Mouse (Mus musculus) spleen, adult 2 months (tissue): ENCODE data around the gene Fau. TPM values are rescaled to one million over a fixed set of nuclear protein-coding genes. Genes with fewer than 3 reads are reported as not detected.

Experiments used
- DNase-seq, 2 experiments: peaks; one replicate each; pipeline versions ENCODE4 v3.0.0 to v3.0.0-alpha.2; 2012 to 2021; ENCODE audit warnings: low spot score in 2 of 2, low read depth in 1 of 2
- H3K27ac ChIP-seq: fragments of 200-500 bp; 2 replicates; pipeline ENCODE4 v1.5.1; 2012; ENCODE audit warnings: low read length, inconsistent platforms; ENCODE audit not compliant: insufficient read depth
- H3K27me3 ChIP-seq: fragments of 200-500 bp; 2 replicates; pipeline ENCODE4 v1.6.1; 2012; ENCODE audit warnings: mild to moderate bottlenecking, moderate library complexity, low read length, inconsistent platforms; ENCODE audit not compliant: control insufficient read depth, insufficient read depth
- H3K36me3 ChIP-seq: fragments of 200-500 bp; 2 replicates; pipeline ENCODE4 v1.6.1; 2012; ENCODE audit warnings: mild to moderate bottlenecking, low read length, inconsistent platforms; ENCODE audit not compliant: control insufficient read depth, insufficient read depth
- H3K4me1 ChIP-seq: fragments of 200-500 bp; 2 replicates; pipeline ENCODE4 v1.6.1; 2011; ENCODE audit warnings: inconsistent platforms; ENCODE audit not compliant: control insufficient read depth, insufficient read depth, insufficient read length
- H3K4me3 ChIP-seq: fragments of 200-500 bp; 2 replicates; pipeline ENCODE4 v1.5.1; 2011; ENCODE audit warnings: mild to moderate bottlenecking, inconsistent platforms; ENCODE audit not compliant: insufficient read depth, insufficient read length; ENCODE audit errors: extremely low read depth
- CTCF ChIP-seq: fragments of 200-500 bp; IDR thresholded peaks from 2 replicates; pipeline ENCODE4 v1.5.1; 2011; ENCODE audit warnings: mild to moderate bottlenecking, inconsistent platforms; ENCODE audit not compliant: insufficient read depth, insufficient read length, insufficient replicate concordance; ENCODE audit errors: extremely low read depth
- POLR2A ChIP-seq: fragments of 200-500 bp; IDR thresholded peaks from 2 replicates; pipeline ENCODE4 v1.6.1; 2011; ENCODE audit warnings: low read depth, low read length, inconsistent platforms
- WGBS: fragments of 180-500 bp; shearing (Covaris S2); methylation state at CpG from one replicate; pipeline ENCODE4 v1.1.7; 2018; 5-methylcytosine and 5-hydroxymethylcytosine counted together
- polyA plus RNA-seq: library from polyadenylated mRNA; depleted of rRNA; stranded (reverse); fragments of >200 nt; gene quantifications from 2 replicates; pipeline ENCODE4 v1.2.3, GENCODE M21; 2012; rRNA removed

The Fau gene
- polyA plus RNA-seq, 1 experiment = 1,884 TPM

GRCm38 (mm10) chr19:6104476-6104875, 46.8 kb downstream of the Fau start:
- Histone ChIP-seq H3K36me3 (no peaks in the 10 kb centered on the region), H3K4me1 (no peaks in the 10 kb centered on the region), H3K27ac (no peak overlapping the region), H3K27me3 (no peaks in the 10 kb centered on the region), H3K4me3 (no peak overlapping the region)
- TF ChIP-seq POLR2A = no peak
- TF ChIP-seq CTCF = no peak
- 91% methylated on average over 4 of the region's 4 CpGs for WGBS
- no peak for DNase-seq

- no peak within 1 kb of the TSS for H3K27ac ChIP-seq
These were observed 47.9 kb downstream of the Fau start, which contains the start of gene Naaladl1 for GRCm38 (mm10) chr19:6105586-6105985. Naaladl1 (plus strand) TSS chr19:6105782.

More at GRCm38 (mm10) chr19:6105586-6105985, 47.9 kb downstream of the Fau start, which contains the start of gene Naaladl1:
- H3K36me3 ChIP-seq = no peaks in the 10 kb centered on the region
- TF ChIP-seq CTCF = no peak
- TF ChIP-seq POLR2A = no peak
- no peak for DNase-seq
- H3K4me1 ChIP-seq = no peaks in the 10 kb centered on the region
- H3K4me3 ChIP-seq = no peak within 1 kb of the TSS
- WGBS = 96% methylated on average over 7 of the region's 7 CpGs
- no peaks in the 10 kb centered on the region for H3K27me3 ChIP-seq

Other genes with a start within 250 kb of the Fau start
- gene Frmd8, start 182.6 kb upstream of the Fau start, polyA plus RNA-seq = 42.3 and 43.9 TPM in 2 replicates
- 36.6 and 37.6 TPM in 2 replicates for gene Slc25a45, start 180.0 kb upstream of the Fau start, polyA plus RNA-seq
- gene Tigd3, start 163.7 kb upstream of the Fau start, polyA plus RNA-seq = 1.3 TPM in 2 replicates
- gene Dpf2, start 144.8 kb upstream of the Fau start, polyA plus RNA-seq = 59.9 and 74.8 TPM in 2 replicates
- 8.1 and 8.2 TPM in 2 replicates for gene Cdc42ep2, start 133.0 kb upstream of the Fau start, polyA plus RNA-seq
- gene Pola2, start 93.6 kb upstream of the Fau start, polyA plus RNA-seq = 40.5 and 48.0 TPM in 2 replicates
- not detected in 2 replicates for gene Slc22a20, start 71.7 kb upstream of the Fau start, polyA plus RNA-seq
- 50.8 and 53.0 TPM in 2 replicates for gene Capn1, start 41.9 kb upstream of the Fau start, polyA plus RNA-seq
- 108 and 124 TPM in 2 replicates for gene Syvn1, start 11.3 kb upstream of the Fau start, polyA plus RNA-seq
- gene Mrpl49, start 59 bp upstream of the Fau start, polyA plus RNA-seq = 11.0 TPM in 2 replicates
- 38.5 and 61.3 TPM in 2 replicates for gene Znhit2, start 3.3 kb downstream of the Fau start, polyA plus RNA-seq
- 14.0 and 23.4 TPM in 2 replicates for gene Tm7sf2, start 10.5 kb downstream of the Fau start, polyA plus RNA-seq
- gene Vps51, start 19.4 kb downstream of the Fau start, polyA plus RNA-seq = 72.9 and 85.0 TPM in 2 replicates
- gene Tmem262, start 22.2 kb downstream of the Fau start, polyA plus RNA-seq = 0.34 TPM in 1 of 2 replicates, not detected in the other
- gene Gm28374, start 24.4 kb downstream of the Fau start, polyA plus RNA-seq = 0.46 TPM in 1 of 2 replicates, not detected in the other
- gene Zfpl1, start 27.1 kb downstream of the Fau start, polyA plus RNA-seq = 66.9 and 85.9 TPM in 2 replicates
- 3.6 and 4.4 TPM in 2 replicates for gene Cdca5, start 27.1 kb downstream of the Fau start, polyA plus RNA-seq
- gene AC131692.1, start 36.6 kb downstream of the Fau start, polyA plus RNA-seq = 0.19 TPM in 1 of 2 replicates, not detected in the other
- 0.49 and 0.60 TPM in 2 replicates for gene Naaladl1, start 47.9 kb downstream of the Fau start, polyA plus RNA-seq
- gene Sac3d1, start 60.8 kb downstream of the Fau start, polyA plus RNA-seq = 30.4 and 46.7 TPM in 2 replicates
- gene Snx15, start 70.5 kb downstream of the Fau start, polyA plus RNA-seq = 42.7 and 50.9 TPM in 2 replicates
- 8.0 and 10.8 TPM in 2 replicates for gene Batf2, start 83.1 kb downstream of the Fau start, polyA plus RNA-seq
- 51.8 and 64.8 TPM in 2 replicates for gene Arl2, start 83.7 kb downstream of the Fau start, polyA plus RNA-seq
- 0.15 and 0.30 TPM in 2 replicates for gene Majin, start 126.5 kb downstream of the Fau start, polyA plus RNA-seq
- 0.42 and 0.57 TPM in 2 replicates for gene Gpha2, start 168.5 kb downstream of the Fau start, polyA plus RNA-seq
- gene Ppp2r5b, start 178.0 kb downstream of the Fau start, polyA plus RNA-seq = 36.9 and 56.1 TPM in 2 replicates
- gene Atg2a, start 183.8 kb downstream of the Fau start, polyA plus RNA-seq = 47.4 and 57.5 TPM in 2 replicates
- 285 and 377 TPM in 2 replicates for gene Ehd1, start 218.9 kb downstream of the Fau start, polyA plus RNA-seq
- 7.7 and 8.9 TPM in 2 replicates for gene Cdc42bpg, start 248.6 kb downstream of the Fau start, polyA plus RNA-seq